Mouse (Mus musculus) myocyte (in vitro differentiated cells): ENCODE data around the gene Ydjc. TPM values are rescaled to one million over a fixed set of nuclear protein-coding genes. Genes with fewer than 3 reads are reported as not detected.
A peak's percentile ranks its signal among the peaks of the same experiment; 100 is the strongest.

Experiments used
- H3K27me3 ChIP-seq: one replicate; pipeline ENCODE4 v1.6.1; 2011; ENCODE audit not compliant: control insufficient read depth, insufficient read depth, insufficient read length
- H3K36me3 ChIP-seq: one replicate; pipeline ENCODE4 v1.6.1; 2011; ENCODE audit not compliant: control insufficient read depth, insufficient read depth
- H3K4me2 ChIP-seq: one replicate; pipeline ENCODE4 v1.6.1; 2011; ENCODE audit warnings: low read depth, control low read depth
- H3K4me3 ChIP-seq: one replicate; pipeline ENCODE4 v1.5.1; 2011; ENCODE audit warnings: mild to moderate bottlenecking, control low read depth, moderate library complexity
- H3K79me2 ChIP-seq: one replicate; pipeline ENCODE4 v1.6.1; 2011; ENCODE audit not compliant: control insufficient read depth, insufficient read depth
- H3ac ChIP-seq: one replicate; pipeline ENCODE4 v1.6.1; 2011; ENCODE audit not compliant: control insufficient read depth, insufficient read length
- CEBPB ChIP-seq: IDR thresholded peaks from 2 replicates; pipeline ENCODE4 v1.6.1; 2011; ENCODE audit warnings: mild to moderate bottlenecking, moderate library complexity; ENCODE audit not compliant: poor library complexity, insufficient read depth, severe bottlenecking
- E2F4 ChIP-seq: IDR thresholded peaks from one replicate; pipeline ENCODE4 v1.6.1; 2011; ENCODE audit warnings: mild to moderate bottlenecking, control low read depth, moderate library complexity; ENCODE audit not compliant: insufficient read depth
- MAX ChIP-seq: IDR thresholded peaks from one replicate; pipeline ENCODE4 v1.6.1; 2011; ENCODE audit warnings: low read depth, mild to moderate bottlenecking, control low read depth
- MYOD1 ChIP-seq, 3 experiments: IDR thresholded peaks; one replicate each; pipeline ENCODE4 v1.6.1; 2011; ENCODE audit warnings: control low read depth in 2 of 3, low read depth in 2 of 3, mild to moderate bottlenecking in 2 of 3, moderate library complexity in 1 of 3; ENCODE audit not compliant: insufficient read length in 2 of 3, control insufficient read depth in 1 of 3
- MYOG ChIP-seq, 3 experiments: IDR thresholded peaks; one replicate each; pipeline ENCODE4 v1.6.1; 2011; ENCODE audit warnings: control low read depth in 2 of 3, low read depth in 2 of 3, mild to moderate bottlenecking in 2 of 3; ENCODE audit not compliant: insufficient read length in 2 of 3, control insufficient read depth in 1 of 3, insufficient read depth in 1 of 3
- POLR2A ChIP-seq: IDR thresholded peaks from one replicate; pipeline ENCODE4 v1.6.1; 2011; ENCODE audit warnings: low read depth, mild to moderate bottlenecking, control low read depth, moderate library complexity; ENCODE audit not compliant: insufficient read length
- POLR2AphosphoS2 ChIP-seq: IDR thresholded peaks from one replicate; pipeline ENCODE4 v1.6.1; 2011; ENCODE audit warnings: low read depth, control low read depth; ENCODE audit not compliant: insufficient read length
- REST ChIP-seq: IDR thresholded peaks from one replicate; pipeline ENCODE4 v1.6.1; 2011; ENCODE audit warnings: mild to moderate bottlenecking, control low read depth, moderate library complexity; ENCODE audit not compliant: insufficient read depth, insufficient read length
- SRF ChIP-seq: IDR thresholded peaks from one replicate; pipeline ENCODE4 v1.6.1; 2011; ENCODE audit warnings: low read depth; ENCODE audit not compliant: control insufficient read depth, insufficient read length
- TCF12 ChIP-seq: IDR thresholded peaks from one replicate; pipeline ENCODE4 v1.6.1; 2011; ENCODE audit warnings: mild to moderate bottlenecking, control low read depth; ENCODE audit not compliant: poor library complexity, insufficient read depth, severe bottlenecking
- TCF3 ChIP-seq: IDR thresholded peaks from one replicate; pipeline ENCODE4 v1.6.1; 2011; ENCODE audit warnings: low read depth, control low read depth; ENCODE audit not compliant: insufficient read length
- USF1 ChIP-seq: IDR thresholded peaks from one replicate; pipeline ENCODE4 v1.6.1; 2011; ENCODE audit warnings: low read depth, mild to moderate bottlenecking, control low read depth, moderate library complexity
- polyA plus RNA-seq: library from polyadenylated mRNA; unstranded; fragments of >200 nt; fragmentation: generic; extraction: Trizol; gene quantifications from one replicate; pipeline ENCODE4 v1.2.1, GENCODE M21; 2012; ENCODE audit warnings: missing spikeins

Ydjc gene
- polyA plus RNA-seq, 1 experiment, result 8.2 TPM

DNA sequence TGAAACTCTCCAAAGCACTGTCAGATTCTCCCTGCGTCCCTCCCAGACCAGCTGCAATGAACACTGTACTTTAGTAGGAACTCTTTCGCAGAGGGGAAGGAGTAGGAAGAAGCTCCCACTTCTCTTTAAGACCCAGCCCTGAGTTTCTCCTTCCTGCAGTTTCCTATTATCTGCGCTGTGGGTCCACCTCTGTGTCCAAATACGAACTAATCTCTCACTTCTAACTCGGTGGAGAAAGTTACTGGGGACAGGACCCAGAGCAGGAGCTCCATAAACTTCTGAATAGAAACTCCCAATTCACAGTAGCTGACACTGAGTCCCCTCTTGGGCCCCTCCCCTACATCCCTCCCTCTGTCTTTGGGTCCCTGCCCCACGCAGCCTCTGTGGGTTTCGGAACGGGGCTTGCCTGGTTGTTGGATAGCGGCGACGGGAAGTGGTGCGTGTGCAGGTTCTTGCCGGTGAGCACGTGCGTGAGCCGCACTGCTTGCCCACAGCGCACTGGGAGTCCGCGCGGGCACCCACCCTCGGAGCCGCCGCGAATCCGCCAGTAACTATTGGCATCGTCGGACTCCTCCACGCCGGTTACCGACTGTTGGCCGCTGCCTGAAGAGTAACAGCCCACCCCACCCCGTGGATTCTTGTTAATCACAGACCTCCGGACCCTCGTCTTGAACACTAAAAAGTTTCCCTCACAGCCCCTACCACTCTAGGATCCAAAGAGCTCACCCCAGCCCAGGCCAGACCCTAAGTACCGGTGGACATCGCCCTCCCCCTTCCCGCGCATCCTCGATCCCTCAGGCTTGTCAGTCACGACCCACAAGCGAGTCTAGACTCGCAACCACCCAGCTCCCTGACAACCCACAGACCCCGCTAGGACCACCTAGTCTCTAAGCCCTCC, 13.0 kb upstream of the Ydjc start:
- Histone ChIP-seq H3K36me3 (no peaks in the 10 kb centered on the region), H3ac (peak overlapping the region; percentile 9), H3K27me3 (no peaks in the 10 kb centered on the region), H3K4me2 (peak overlapping the region; percentile 96), H3K4me3 (peak overlapping the region; percentile 48), H3K79me2 (no peaks in the 10 kb centered on the region)
- TF ChIP-seq MAX (no peak), CEBPB (no peak), POLR2AphosphoS2 (no peak), MYOG (IDR thresholded peaks at IDR 0.05; ENCODE audit: control insufficient read depth in 1 of 3, insufficient read depth in 1 of 3, insufficient read length in 2 of 3, low read depth in 2 of 3) (no peak), TCF12 (no peak), POLR2A (no peak), E2F4 (no peak), SRF (no peak), TCF3 (no peak), USF1 (no peak), REST (no peak), MYOD1 (IDR thresholded peaks at IDR 0.05; ENCODE audit: control insufficient read depth in 1 of 3, insufficient read length in 2 of 3, low read depth in 2 of 3) (no peak)

DNA sequence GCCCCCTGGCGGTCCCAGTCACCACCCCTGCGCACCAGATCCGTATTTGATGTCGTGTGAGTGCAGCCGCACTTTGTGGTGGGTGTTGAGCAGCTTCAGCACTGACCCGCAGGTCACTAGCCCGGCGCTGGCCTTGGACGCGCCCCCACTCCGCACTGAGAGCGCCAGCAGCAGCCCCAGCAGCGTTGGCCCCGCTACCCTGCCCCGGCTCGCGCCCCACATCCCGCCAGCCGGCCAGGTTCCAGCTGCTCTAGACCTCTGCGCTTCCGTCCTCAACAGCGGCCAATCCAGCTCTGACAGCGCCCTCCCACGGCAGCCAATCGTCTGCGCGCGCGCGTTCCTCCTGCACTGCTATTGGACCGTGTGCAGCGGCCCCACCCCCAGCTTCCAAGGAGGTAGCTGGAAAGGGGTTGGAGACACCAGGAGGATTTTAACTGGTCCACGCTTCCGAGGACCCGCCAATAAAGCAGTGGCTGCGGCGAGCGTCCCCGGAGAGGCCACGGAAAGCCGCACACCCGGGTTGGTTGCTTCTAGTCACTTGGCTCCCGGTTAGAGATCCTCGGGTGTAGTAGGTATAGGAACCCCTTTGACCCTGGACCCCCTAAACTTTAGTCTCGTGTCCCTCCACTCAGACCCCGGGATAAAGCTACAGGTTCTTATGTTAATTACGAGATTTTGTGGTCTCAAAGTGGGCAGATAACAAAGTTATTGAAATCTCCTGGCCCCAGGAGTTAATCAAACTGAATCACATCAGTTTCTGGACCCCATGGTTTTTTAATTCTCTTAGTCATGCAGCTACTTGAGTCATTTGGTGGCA, 12.1 kb upstream of the Ydjc start, which contains the start of gene Sdf2l1:
Gene Sdf2l1 (minus strand): TSS at position 295 of the 817 bp plus-strand sequence.
- H3K4me2 ChIP-seq, result peak within 1 kb of the TSS; percentile 96
- H3K27me3 ChIP-seq, result no peaks in the 10 kb centered on the region
- H3K36me3 ChIP-seq, result no peaks in the 10 kb centered on the region
- TF ChIP-seq POLR2A, result peak; percentile 83
- TF ChIP-seq TCF12, result no peak
- TF ChIP-seq MYOG (IDR thresholded peaks at IDR 0.05; ENCODE audit: control insufficient read depth in 1 of 3, insufficient read depth in 1 of 3, insufficient read length in 2 of 3, low read depth in 2 of 3), result peak in 2 of 3 experiments; percentile 25 to 50
- no peak for TF ChIP-seq SRF
- no peak for TF ChIP-seq CEBPB
- TF ChIP-seq MYOD1 (IDR thresholded peaks at IDR 0.05; ENCODE audit: control insufficient read depth in 1 of 3, insufficient read length in 2 of 3, low read depth in 2 of 3), result peak in 2 of 3 experiments; percentile 25 to 62
- no peak for TF ChIP-seq REST
- no peak for TF ChIP-seq USF1
- TF ChIP-seq TCF3, result no peak
- peak; percentile 55 for TF ChIP-seq E2F4
- peak; percentile 73 for TF ChIP-seq POLR2AphosphoS2
- TF ChIP-seq MAX, result no peak
- H3K4me3 ChIP-seq, result peak within 1 kb of the TSS; percentile 48
- no peaks in the 10 kb centered on the region for H3K79me2 ChIP-seq
- peak within 1 kb of the TSS; percentile 9 for H3ac ChIP-seq

DNA sequence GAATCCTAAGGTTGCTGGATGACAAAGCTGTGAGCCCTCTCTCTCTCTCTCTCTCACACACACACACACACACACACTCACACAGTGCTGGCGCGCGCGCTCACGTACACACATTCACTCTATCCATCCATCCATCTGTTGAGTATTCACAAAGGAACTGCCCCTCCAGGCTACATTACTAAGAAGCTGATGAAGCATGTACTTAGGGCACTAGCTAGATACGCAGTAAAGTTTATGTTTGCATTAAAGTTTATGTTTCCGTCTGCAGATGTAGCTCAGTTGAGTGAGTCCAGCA, 11.6 kb upstream of the Ydjc start:
- TF ChIP-seq CEBPB (no peak), MYOD1 (IDR thresholded peaks at IDR 0.05; ENCODE audit: control insufficient read depth in 1 of 3, insufficient read length in 2 of 3, low read depth in 2 of 3) (no peak), POLR2AphosphoS2 (no peak), REST (no peak), E2F4 (no peak)
- peak overlapping the region; percentile 48 for H3K4me3 ChIP-seq
- H3K79me2 ChIP-seq, result no peaks in the 10 kb centered on the region
- no peaks in the 10 kb centered on the region for H3K36me3 ChIP-seq
- H3ac ChIP-seq, result no peak overlapping the region
- peak overlapping the region; percentile 95 for H3K4me2 ChIP-seq
- H3K27me3 ChIP-seq, result no peaks in the 10 kb centered on the region

DNA sequence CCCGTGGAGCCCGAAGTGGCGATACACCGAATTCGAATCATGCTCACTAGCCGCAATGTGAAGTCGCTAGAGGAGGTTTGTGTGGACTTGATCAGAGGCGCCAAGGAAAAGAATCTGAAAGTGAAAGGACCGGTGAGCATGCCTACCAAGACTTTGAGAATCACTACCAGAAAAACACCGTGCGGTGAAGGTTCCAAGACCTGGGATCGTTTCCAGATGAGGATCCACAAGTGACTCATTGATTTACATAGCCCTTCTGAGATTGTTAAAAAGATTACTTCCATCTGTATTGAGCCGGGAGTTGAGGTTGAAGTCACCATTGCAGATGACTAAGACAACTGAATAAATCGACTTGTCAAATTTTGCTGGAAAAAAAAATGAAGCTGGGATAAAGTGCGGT, 7.1 kb upstream of the Ydjc start:
- Histone ChIP-seq H3K79me2 (no peaks in the 10 kb centered on the region), H3K4me3 (no peak overlapping the region), H3ac (no peak overlapping the region), H3K36me3 (no peaks in the 10 kb centered on the region), H3K27me3 (no peaks in the 10 kb centered on the region), H3K4me2 (no peak overlapping the region)
- no peak for TF ChIP-seq POLR2AphosphoS2
- TF ChIP-seq POLR2A, result no peak
- TF ChIP-seq MYOD1 (IDR thresholded peaks at IDR 0.05; ENCODE audit: control insufficient read depth in 1 of 3, insufficient read length in 2 of 3, low read depth in 2 of 3), result no peak
- TF ChIP-seq REST, result no peak
- TF ChIP-seq USF1, result no peak
- no peak for TF ChIP-seq TCF12
- no peak for TF ChIP-seq CEBPB
- no peak for TF ChIP-seq MYOG (IDR thresholded peaks at IDR 0.05; ENCODE audit: control insufficient read depth in 1 of 3, insufficient read depth in 1 of 3, insufficient read length in 2 of 3, low read depth in 2 of 3)
- no peak for TF ChIP-seq SRF
- TF ChIP-seq MAX, result no peak
- no peak for TF ChIP-seq TCF3
